Mouse (Mus musculus): ENCODE measurements at regions not wholly inside any gene's neighbourhood (a gene's known extent, or its start where the extent isn't known, plus 50 kb on each side); places are given as distances from the start of the nearest gene placed in this dataset.
A peak's percentile ranks its signal among the peaks of the same experiment; 100 is the strongest.

DNA sequence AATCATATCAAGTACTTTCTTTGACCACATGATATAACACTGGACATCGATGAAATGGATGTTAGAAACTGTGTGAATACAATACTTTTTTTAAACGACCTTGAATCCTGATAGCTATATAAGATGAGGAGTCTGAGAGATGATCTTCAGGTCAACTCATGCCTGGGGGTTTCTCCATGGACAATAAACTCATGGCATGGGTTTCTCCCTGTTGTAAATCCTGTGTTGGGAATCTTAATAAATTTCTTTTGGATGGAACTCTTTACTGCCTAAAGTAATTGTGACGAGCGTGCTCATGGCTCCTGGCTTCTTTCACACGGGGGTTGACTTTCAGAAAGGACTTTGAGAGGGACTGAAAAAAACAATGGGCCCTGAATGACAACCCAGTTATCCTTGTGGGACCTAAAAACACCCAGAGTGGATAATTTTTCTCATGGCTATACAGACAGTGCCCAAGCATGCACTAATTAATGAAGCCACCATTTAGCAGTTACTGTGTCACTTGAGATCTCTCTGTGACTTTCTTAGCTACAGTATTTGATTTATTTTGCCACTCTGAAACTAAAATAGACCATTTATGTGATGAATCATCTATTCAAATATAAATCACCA is 167.2 kb upstream of the Gimd1 start:
- DNase-seq (ENCODE audit: extremely low spot score in 1 of 2, low spot score in 2 of 2): no peak
- intact Hi-C loops (cut with DNase I): no loop called here

DNA sequence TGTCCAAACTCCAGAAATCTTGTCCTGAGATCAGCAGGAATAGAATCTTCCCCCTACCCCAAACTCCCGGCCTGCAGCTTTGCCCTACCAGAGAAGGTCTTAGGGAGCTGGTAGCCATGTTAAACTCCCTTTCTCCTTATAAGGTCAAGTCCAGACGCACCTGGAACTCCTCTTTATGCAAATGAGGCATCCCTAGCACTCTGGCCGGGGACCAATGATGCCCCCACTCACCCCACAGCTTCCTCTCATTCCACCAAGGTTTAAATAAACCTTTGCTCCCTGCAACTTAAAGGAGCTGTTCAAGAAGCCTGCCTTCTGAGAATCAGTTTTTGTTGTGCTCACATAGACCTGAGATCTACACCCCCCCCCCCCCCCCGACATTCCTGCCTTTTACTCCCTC is 158.6 kb upstream of the Gimd1 start:
- DNase-seq (ENCODE audit: extremely low spot score in 1 of 2, low spot score in 2 of 2): no peak
- intact Hi-C loops (cut with DNase I): no loop called here

DNA sequence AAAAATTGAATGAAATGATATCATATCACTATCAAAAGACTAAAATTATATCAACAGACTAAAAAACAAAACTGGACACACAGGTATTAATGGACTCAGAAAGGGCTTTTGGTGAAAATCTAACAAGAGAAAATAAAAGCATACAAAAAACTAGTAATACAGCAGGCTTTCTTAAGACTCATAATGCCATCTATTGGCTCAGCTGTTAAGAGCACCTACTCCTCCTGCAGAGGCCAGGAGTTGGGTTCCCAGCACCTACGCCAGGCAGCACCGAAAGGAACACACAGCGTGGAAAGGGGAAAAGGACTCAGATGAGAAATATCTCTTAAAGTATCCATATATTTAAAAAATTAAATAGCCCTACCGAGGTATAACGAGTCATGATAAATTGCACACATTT is 151.9 kb upstream of the Gimd1 start:
- intact Hi-C loops (cut with DNase I): no loop called here
- no peak for DNase-seq (ENCODE audit: extremely low spot score in 1 of 2, low spot score in 2 of 2)

DNA sequence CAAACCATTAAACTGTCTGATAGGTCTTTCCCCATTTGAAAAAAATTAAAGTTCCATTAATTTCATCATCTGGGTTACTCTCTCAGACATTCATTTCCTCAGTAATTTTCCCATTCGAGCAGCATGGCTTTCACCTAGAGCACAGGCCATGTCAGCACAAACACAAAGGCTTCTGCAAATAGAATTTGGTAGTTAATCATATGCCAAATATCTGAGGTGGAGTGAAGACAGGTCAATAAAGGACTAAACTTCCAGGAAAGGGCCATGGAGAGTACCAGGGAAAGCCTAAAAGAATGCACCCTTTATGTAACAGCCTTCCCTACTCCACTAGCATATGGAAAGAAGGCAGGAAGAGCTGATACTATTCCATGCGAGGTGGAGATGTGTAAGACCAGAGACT is 150.3 kb upstream of the Gimd1 start:
- intact Hi-C loops (cut with DNase I): no loop called here
- DNase-seq (ENCODE audit: extremely low spot score in 1 of 2, low spot score in 2 of 2): no peak

DNA sequence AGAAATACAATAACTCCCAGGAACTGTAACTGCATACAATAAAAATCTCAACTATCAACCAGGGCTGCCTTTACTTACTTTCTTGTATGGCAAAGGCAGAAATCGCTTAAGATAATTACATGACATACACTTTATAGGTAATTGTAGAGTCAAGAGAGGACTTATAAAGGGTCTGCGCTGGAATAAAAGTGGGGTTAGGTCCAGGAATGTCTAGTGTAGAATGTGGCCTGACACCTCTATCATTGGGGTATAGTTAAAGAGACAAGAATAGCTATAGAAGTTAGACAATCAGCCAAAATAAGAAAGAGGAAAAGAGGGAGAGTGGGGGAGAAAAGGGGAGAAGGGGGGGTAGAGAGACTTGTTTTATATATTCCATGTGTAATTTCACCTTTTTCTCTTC is 144.8 kb upstream of the Gimd1 start:
- intact Hi-C loops (cut with DNase I): no loop called here
- DNase-seq (ENCODE audit: extremely low spot score in 1 of 2, low spot score in 2 of 2): no peak

DNA sequence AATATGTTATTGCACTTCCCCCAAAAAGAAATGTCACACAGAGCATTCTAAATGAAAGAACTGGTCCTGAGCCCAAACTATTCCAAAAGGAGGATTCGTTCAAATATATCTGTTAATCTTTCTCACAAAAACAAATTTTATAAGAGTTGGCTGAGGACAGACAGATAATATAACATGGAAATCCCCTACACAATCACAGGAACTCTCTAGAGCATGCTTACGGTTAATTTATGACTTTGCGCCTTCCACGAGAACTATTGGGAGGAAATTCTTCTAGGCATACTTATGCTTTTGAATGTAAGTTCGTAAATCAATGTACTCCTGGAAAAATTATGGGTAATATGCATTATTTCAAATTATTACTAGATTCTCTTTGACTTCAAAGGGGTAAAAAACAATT is 144.1 kb upstream of the Gimd1 start:
- DNase-seq (ENCODE audit: extremely low spot score in 1 of 2, low spot score in 2 of 2): no peak
- intact Hi-C loops (cut with DNase I): no loop called here

DNA sequence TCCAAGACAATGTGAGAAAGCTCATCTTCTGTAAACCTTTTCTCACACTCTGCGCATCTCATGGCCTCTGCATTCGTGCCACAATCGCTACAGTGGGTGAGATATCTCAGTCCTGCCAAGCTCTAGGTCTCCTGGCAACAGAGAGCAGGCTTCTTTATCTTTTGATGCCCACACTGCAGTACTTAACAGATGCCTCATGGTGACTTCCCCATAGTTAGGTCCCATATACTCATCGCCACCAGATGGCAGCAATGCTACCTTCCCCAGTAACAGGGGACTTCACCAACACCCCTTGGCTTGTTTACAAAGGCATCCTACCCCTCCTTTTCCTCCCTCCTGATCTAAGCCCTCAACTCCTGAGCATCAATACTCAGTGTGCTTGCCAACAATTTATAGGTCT is 123.5 kb upstream of the Gimd1 start:
- DNase-seq (ENCODE audit: extremely low spot score in 1 of 2, low spot score in 2 of 2): peak; percentile 4 to 55
- intact Hi-C loops (cut with DNase I): no loop called here

DNA sequence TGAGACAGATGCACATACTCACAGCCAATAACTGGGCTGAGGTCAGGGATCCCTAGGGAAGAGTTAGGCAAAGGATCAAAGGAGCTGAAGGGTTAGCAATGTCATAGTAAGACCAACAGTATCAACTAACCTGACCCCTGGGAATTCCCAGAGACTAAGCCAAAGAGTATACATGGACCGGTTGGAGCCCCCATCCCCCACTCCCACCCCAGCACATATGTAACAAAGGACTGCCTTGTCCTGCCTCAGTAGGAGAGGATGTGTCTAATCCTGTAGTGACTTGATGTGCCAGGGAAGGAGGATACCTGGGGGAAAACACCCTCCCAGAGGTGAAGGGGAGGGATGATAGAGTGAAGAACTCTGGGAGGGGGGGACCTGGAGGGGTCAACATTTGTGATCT is 119.4 kb upstream of the Gimd1 start:
- DNase-seq (ENCODE audit: extremely low spot score in 1 of 2, low spot score in 2 of 2): no peak
- intact Hi-C loops (cut with DNase I): no loop called here

DNA sequence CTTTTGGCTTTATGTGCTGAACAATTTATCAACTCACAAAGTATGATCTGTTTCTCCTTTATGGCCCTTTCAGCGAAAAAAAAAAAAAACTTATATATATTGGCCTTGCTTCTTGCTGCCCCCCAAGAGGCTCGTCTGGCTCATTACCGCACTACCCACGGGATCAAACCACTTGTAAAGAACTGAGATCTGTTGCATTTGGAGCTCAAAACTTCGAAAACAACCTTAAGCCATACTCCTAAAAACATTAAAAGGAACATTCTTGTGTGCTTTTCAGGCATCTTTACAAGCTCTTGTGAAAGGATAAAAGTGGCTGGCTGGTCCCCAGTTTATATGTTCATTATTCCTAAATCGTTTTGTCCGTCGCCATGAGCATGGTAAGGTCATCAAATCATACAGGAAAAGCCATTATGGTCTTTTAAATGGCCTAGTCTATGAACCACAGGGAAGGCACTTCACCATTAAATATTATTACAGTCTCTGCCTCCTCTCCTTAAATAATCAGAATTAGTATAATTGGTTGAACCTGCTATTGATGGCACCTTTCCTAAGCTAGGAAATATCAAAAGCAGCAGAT is 117.0 kb upstream of the Gimd1 start:
- intact Hi-C loops (cut with DNase I): no loop called here
- no peak for DNase-seq (ENCODE audit: extremely low spot score in 1 of 2, low spot score in 2 of 2)

DNA sequence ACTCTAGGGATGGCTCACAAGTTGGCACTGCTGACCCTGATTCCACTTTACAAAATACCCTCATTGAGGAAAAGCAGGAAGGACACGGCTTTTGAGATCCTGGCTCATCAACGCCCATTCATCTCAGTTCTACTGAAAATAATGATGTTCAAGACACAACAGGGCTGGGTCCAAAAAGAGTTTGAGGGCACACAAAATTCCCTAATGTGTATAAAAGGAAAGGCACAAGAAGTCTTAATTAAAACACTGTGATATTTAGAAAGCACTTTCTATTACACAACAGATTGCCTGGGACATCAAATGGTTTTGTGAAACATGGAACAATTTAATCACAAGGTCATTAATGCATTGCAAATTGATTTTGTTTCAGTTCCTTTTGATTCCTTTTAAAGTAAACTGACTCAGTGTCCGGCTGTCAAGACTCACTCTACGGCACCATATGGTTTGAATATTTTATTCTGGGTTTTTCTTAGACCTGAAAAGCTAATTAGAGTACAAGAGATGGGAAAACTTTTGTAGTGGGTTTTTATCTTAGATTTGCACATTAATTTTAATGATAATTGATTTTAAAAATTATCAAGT is 96.2 kb upstream of the Gimd1 start:
- DNase-seq (ENCODE audit: extremely low spot score in 1 of 2, low spot score in 2 of 2): no peak
- intact Hi-C loops (cut with DNase I): no loop called here

DNA sequence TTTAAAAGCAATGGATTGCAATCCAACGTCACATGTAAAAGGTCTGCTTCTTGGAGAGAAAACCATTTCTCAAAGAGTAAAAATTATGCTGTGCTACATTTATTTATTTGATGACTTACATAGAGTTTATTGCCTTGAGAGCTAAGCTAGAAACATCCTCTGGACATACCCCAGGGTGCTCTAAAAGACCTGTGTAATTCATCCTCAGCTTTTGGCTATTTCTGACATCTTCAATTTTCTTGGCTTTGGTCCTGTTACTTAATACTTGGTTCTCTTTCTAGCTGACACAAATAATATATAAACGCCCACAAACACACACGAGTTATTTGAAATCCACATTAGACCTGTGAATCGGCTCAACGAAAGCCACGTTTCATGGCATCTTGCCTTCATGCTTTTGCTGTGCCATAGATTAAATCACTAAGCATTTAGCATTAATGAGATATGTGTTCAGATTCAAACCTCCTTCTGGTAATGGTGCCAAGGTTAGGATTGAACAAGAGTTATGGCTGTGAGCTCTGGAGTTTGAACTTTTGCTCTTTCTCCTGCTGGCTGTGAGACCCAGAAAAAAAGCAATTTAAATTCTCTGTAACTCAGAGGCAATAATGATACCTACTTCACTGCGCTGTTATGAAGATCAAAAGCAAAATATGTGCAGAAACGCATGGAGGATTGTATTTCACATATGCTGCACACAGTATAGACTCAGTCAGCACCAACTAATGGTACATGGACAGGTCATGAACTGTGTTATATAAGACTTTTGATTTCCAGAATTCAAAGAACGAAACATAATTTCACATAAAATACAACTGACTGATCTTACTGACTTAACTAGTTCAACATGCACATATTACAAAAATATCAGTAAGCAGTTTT is 89.6 kb upstream of the Gimd1 start:
- no peak for DNase-seq (ENCODE audit: extremely low spot score in 1 of 2, low spot score in 2 of 2)

DNA sequence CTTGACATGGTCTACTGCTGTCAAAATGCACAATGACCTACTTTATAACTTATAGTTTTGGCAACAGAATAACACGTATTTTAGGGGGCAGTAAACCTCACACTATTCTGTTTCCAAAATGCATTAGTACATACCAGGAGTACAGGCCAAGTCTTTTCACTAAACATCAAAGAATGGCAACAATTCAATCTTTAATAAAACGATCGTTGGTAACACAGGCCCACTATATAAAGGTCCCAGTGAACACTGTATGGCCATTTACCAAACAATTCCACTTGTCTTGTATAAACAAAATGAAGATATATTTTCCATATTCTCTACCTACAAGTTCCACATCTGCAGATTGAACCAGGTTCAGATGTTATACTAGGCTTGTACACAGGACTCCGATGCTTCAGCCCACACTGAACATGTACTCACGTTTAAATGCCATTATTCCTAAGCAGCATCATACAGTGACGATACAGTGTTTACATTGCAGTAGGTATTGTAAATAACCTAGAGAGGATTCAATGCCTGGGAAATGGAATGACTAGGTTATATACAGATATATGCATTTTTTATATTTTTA is 78.3 kb upstream of the Gimd1 start:
- no peak for DNase-seq (ENCODE audit: extremely low spot score in 1 of 2, low spot score in 2 of 2)
- intact Hi-C loops (cut with DNase I): no loop called here

More for the DNA sequence above, 89.6 kb upstream of the Gimd1 start:
- intact Hi-C loops (cut with DNase I): no loop called here

DNA sequence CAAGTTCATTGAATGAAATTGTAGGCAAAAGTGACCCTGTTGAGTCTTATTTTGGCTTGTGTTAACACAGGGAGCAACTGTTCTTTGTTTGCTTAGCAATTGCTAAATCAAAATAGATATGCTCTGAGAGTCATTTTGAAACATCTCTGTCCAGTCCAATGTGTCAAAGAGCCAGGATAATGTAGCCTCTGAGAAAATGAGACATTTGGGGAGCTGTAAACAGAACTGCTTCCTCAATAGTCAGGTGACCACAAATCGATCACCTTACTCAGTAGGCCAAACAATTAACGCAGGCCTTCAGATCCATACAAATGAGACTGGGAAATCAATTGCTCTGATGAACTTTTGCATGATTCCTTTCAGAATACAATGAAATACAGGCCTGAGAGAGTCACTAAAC is 63.9 kb upstream of the Gimd1 start:
- DNase-seq (ENCODE audit: extremely low spot score in 1 of 2, low spot score in 2 of 2): no peak
- intact Hi-C loops (cut with DNase I): no loop called here

DNA sequence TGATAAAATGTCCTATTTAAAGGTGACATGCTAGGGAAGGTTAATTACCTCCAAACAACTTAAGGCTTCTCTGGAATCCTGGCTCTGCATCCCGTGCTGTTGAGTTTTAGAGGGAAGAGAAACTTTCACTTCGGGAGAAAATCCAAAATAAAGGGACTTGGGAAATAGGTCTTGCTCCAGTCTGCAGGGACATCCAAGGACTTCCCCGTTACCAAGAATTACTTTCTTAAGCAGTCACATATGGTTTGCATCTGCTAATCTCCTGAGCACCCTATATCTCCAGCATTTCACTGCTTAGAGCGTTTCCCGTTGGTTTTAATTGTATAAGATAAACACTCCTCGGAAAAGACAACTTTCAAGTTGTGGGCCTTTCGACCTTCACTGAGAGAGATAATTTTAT is 63.3 kb upstream of the Gimd1 start:
- DNase-seq (ENCODE audit: extremely low spot score in 1 of 2, low spot score in 2 of 2): no peak
- intact Hi-C loops (cut with DNase I): no loop called here
